ENCODE assay signal across 1 mouse cellular context in genomic region chr16:18217579-18217978, GRCm38 (mm10).
TF ChIP-seq lines count a peak whose summit lies in the region.

Gene Ccdc188, plus strand, starts transcription at chr16:18217879.

TF ChIP-seq in CH12.LX, 34 proteins besides CTCF, POLR2A, EP300 and RAD21 (continued from another document):
- no peak for TF ChIP-seq JUN (IDR thresholded peaks at IDR 0.05; ENCODE audit: insufficient read depth, low read depth, low read length)
- no peak for TF ChIP-seq BHLHE40 (IDR thresholded peaks at IDR 0.05; ENCODE audit: low read depth, low read length)
